Mouse (Mus musculus) layer of hippocampus, adult 2 months (tissue): ENCODE results near the gene Pik3cb. TPM values are rescaled to one million over a fixed set of nuclear protein-coding genes. Genes with fewer than 3 reads are reported as not detected.

Experiments used
- DNase-seq, 2 experiments: peaks; one replicate each; pipeline ENCODE4 v3.0.0; 2022; ENCODE audit warnings: low spot score in 2 of 2
- H3K27ac ChIP-seq: fragments of 200-600 bp; 2 replicates; pipeline ENCODE4 v1.8.1; 2022
- H3K4me3 ChIP-seq: fragments of 200-600 bp; 2 replicates; pipeline ENCODE4 v1.8.1; 2022; ENCODE audit warnings: mild to moderate bottlenecking
- CTCF ChIP-seq: fragments of 200-600 bp; conservative IDR thresholded peaks from 2 replicates; pipeline ENCODE4 v1.8.1; 2022; ENCODE audit warnings: antibody characterized with exemption, mild to moderate bottlenecking, moderate library complexity
- total RNA-seq, 2 experiments: library from RNA; stranded (reverse); gene quantifications; 2 replicates each; pipeline ENCODE4 v1.2.3; 2021

Pik3cb gene
- total RNA-seq, 2 experiments from 2014 or later, result 28.2 to 28.3 TPM

DNA sequence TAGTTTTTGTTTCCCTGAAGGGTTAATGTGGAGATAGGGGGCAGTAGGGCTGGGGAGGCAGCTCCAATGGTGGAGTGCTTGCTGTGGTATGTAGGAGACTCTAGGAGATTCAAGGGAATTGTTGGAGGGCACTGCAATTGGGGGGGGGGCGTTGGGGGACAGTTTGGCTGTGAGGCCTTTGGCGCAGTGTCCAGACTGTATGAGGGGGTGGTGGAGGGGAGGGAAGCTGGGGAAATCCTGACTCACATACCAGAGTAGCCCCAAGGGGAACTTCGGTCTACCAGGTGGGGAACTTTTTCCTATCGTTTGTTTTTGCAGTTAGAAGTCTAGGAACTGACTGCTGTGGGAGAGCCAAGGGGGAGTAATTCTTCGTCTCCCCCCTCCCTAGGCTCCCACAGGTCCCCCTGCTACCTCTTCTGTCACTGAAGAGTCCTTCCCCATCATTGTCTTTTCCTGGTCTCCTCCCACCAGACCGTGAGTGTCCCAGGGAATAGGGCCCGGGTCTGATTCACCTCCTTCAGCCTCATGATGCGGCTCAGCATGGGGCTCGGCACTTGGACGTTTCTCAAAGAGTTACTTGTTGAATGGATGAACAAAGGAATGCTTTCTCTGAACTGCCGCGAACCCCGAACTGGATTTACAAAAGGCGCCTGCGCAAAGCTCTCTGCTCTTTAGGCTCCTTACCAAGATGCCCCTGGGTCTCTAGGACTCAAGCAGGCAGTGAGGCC is 23.2 kb upstream of the Pik3cb start:
- Histone ChIP-seq H3K4me3 (no peak overlapping the region), H3K27ac (no peak overlapping the region)
- DNase-seq, result peak in 1 of 2 experiments; percentile 33
- no peak for TF ChIP-seq CTCF

DNA sequence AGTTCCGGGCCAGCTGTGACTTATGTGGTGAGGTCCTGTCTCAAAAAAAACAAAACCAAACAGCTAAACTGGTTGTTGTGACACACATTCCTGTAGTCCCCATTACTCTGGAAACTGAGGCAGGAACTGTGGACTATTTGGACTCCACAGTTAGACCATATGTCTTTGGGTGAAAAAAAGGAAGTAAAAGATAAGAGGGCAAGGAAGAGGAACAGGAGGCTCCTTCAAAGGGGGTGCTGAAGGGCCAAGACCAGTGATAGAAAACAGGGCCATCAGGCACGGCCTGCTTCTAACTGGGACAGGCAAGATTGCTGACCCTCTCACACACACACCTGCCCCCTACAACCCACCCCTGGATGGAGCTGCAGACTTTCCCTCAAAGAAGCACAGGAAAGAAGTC is 22.4 kb upstream of the Pik3cb start:
- no peak for DNase-seq
- no peak for TF ChIP-seq CTCF
- Histone ChIP-seq H3K27ac (no peak overlapping the region), H3K4me3 (no peak overlapping the region)

DNA sequence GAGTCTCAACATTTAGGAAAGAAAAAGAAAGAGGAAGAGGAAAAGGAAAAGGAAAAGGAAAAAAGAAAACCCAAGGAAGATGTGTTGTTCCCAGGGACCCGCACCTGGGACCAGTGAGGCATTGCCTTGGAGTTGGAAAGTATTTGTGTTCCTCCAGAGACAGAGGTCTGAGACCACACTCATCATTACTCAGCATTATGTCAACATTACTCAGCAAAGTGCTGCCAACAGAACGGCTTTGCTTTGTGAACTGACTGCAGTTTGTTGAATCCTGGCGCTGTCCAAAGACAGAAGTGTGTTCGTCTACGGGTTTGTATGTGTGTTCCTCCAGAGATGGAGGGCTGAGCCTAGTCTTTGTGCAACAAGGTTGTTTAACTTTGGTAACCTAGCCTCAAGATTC is 20.4 kb upstream of the Pik3cb start:
- TF ChIP-seq CTCF, result no peak
- Histone ChIP-seq H3K4me3 (no peak overlapping the region), H3K27ac (no peak overlapping the region)
- no peak for DNase-seq

DNA sequence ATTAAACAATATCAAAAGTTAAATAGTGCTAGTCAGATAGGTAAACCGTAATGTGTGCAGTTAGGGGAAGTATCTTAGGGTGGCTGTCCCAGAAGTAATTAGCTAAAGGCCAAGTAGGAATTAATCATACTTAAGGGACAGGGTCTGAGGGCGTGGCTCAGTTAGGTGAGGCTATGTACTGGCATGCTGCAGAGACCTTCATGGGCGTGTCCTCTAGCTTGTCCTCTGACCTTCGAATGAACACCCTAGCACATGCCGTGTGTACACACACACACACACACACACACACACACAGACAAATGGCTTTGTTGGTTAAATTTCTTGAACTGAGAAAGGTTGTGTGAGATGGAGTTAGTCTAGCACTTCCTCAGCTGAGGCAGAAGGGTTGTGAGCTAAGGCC is 19.5 kb upstream of the Pik3cb start:
- no peak overlapping the region for H3K4me3 ChIP-seq
- DNase-seq, result no peak
- no peak for TF ChIP-seq CTCF
- H3K27ac ChIP-seq, result no peak overlapping the region

DNA sequence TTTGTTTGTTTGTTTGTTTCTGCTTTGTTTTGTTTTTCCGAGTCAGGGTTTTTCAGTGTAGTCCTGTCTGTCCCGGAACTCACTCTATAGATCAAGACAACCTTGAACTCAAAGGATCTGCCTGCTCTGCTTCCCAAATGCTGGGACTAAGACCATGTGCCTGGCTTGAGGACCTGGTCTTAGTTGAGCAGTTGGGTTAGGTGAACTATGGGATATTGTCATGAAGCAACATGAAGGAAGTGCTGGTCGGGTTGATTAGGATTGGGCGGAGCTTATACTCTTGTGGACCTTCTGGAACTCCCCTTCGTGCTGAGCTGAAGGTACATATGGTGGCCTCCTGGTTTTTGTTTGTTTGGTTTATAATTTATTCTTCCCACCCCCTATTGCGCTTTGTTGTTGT is 18.3 kb upstream of the Pik3cb start:
- H3K27ac ChIP-seq, result no peak overlapping the region
- no peak overlapping the region for H3K4me3 ChIP-seq
- DNase-seq, result no peak
- TF ChIP-seq CTCF, result no peak

DNA sequence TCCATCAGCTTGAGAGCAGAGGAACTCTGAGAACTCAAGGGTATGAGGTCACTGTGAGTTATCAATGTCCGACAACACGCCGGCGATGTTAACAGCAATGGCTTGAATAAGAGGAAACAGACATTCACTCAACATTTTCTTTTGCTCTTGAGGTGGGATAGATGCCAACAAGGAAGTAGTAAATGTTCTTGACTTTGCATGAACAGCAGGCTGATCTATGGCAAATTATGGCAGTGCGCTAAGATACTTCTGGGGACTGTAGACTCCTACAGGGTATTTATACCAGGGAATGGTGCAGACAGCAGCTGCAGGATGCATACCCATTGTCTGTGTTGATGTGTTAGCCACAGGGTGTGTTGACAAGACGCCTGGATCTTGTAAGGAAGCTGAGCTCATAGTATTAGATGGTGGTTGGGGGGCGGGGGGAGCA is 17.8 kb upstream of the Pik3cb start:
- no peak for TF ChIP-seq CTCF
- H3K27ac ChIP-seq, result no peak overlapping the region
- no peak overlapping the region for H3K4me3 ChIP-seq
- no peak for DNase-seq

DNA sequence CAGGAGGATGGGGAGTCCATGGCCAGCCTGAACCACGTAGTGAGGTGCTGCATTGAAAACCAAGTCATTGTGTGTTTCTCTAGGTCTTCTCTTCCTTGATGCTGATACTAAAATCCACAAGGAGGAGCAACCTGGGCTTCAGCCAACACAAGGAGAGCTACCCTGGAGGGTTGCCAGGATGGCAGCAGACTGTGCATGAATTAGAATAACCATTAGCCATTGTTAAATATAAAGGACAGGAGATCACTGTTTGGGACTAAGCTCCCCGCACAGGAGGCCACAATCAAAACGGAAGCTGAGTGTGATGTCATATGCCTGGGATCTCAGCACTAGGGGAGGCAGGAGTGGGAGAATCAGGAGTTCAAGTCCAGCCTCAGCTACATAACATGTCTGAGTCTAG is 13.2 kb upstream of the Pik3cb start:
- H3K27ac ChIP-seq, result no peak overlapping the region
- no peak for DNase-seq
- no peak overlapping the region for H3K4me3 ChIP-seq
- TF ChIP-seq CTCF, result no peak

DNA sequence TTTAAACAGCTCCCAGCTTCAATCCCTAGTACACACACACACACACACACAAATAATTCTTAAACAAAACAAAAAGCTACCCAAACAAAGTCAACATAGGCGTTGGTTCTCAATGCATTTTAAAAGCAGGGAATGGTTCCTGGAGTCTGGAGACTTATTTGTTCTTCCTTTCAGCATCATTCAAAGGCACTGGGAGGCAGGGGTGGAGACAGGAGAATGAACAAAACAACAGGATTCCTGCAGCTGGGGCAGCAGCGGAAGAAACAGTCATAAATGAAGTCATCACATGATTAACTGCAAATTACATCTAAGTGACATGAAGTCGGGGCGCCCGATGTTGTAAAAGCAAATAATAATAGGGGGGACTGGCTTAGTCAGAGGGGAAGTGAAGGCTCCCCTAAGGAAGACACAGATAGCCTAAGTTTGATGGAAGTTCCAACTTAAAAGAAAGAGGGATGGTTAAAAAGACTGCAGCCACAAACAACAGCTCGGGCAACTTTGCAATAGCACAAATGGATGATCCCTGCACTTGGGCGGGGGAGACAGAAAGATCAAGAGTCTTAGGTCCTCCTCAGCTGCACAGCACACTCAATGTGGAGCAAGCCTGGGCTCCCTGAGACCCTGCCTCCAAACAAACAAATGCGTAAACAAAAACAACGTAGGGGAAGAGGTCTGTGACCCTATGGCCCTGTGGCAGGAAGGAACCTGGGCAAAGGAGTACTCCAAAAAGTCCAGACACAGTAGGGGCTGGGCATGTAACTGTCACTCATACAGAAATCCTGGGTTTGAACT is 12.5 kb upstream of the Pik3cb start:
- no peak for DNase-seq
- no peak for TF ChIP-seq CTCF
- Histone ChIP-seq H3K27ac (no peak overlapping the region), H3K4me3 (no peak overlapping the region)

DNA sequence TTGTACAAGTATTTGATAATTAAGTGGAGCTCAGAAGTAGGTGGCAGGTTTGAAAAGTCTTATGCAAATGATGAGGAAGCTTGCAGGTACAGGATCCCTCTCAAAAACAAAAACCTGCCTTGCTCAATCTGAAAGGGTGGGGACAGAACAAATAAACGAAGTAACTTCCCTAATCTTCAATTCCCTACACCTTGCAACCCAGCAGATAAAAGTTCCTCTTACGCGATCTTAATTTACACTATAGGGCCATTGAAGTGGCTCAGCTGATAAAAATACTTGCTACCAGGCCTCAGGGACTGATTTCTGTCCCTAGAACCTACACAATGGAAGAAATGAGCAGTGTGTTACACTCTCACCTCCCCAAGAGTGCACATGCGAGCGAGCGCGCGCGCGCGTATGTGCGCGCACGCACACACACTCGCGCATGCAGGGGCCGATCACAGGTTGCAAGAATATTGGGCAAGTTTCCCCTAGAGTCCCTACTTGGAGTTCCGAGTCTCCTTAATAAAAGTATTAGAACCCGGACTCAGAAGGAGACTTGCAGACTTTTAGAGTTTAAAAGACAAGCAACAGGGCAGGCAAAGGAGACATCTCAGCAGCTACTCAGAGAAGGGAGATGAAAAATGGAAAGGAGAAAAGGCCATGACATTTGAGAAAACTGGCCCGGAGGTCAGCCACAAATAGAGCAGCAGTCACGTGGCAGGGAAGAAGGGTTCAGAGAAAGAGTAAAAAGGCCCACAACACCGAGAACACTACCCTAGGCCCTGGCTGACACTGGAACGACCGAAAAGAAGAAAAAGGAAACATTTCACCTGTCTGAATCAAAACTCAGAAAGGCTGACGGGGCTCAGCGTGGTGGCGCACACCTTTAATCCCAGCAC is 6.7 kb upstream of the Pik3cb start:
- DNase-seq, result no peak
- Histone ChIP-seq H3K27ac (no peak overlapping the region), H3K4me3 (no peak overlapping the region)
- no peak for TF ChIP-seq CTCF

DNA sequence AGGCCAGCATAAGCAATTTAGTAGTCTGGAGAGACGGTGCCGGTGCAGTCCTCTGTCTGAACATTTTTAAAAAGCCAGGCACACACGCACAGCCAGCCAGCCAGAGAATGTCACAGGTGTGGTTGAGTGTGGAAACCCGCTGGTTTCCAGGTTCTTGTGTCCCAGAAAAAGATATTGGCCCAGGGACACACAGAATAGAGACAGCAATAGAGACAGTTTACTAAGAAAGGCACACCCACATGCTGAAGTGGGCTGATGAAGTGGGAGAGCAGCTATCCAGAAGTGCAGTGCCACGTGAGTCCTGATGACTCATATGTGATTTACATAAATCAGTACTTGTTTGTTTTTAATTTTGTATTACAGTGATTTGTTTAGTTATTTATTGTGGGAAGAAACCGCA is 5.3 kb upstream of the Pik3cb start:
- TF ChIP-seq CTCF, result no peak
- no peak for DNase-seq

DNA sequence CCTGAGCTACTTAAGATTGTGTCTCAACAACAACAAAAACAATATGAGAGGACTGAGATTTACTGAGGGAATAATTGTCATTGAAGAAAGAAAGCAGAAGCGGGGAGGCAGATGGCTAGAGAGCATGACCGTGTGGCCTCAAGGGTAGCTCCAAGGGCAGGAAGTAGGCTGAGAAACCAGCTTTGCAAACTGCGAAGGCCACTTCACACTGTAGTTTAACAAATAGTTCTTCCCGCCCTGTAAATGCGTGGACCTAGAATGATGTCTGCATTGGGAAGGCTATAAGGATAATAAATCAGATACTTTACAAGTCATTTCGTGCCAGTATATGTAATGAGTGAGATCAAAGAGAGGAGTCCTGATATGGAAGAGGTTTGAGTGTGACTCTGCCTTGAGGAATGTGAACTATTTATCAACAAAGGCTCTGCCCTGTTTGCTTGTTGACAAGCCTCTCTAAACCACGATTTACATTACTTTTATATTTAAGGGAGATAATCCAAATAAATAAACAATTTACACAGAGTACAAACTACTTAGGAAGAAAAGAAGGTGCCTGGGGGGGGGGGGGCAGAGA is 4.1 kb upstream of the Pik3cb start:
- DNase-seq, result no peak
- no peak overlapping the region for H3K4me3 ChIP-seq
- H3K27ac ChIP-seq, result no peak overlapping the region
- no peak for TF ChIP-seq CTCF

More for the DNA sequence above, 5.3 kb upstream of the Pik3cb start:
- Histone ChIP-seq H3K4me3 (no peak overlapping the region), H3K27ac (no peak overlapping the region)

DNA sequence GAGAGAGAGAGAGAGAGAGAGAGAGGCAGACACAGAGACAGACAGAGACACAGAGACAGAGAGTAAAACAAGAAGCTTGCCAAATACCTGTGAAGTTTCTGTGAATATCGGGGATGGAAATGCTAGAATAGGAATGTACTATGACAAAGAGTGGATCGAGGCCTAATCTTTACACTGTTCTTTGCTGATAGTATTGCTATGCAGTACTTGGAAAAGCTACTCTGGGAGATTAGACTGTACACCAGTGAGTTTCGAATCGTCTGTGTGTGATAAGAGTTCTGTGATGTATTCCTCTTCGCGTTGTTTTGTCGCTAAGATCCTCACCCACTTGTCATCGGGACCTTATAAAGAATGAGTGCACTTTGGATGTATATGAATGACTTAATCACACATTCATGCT is 1.2 kb upstream of the Pik3cb start:
- no peak overlapping the region for H3K4me3 ChIP-seq
- no peak for DNase-seq
- no peak for TF ChIP-seq CTCF
- H3K27ac ChIP-seq, result no peak overlapping the region

DNA sequence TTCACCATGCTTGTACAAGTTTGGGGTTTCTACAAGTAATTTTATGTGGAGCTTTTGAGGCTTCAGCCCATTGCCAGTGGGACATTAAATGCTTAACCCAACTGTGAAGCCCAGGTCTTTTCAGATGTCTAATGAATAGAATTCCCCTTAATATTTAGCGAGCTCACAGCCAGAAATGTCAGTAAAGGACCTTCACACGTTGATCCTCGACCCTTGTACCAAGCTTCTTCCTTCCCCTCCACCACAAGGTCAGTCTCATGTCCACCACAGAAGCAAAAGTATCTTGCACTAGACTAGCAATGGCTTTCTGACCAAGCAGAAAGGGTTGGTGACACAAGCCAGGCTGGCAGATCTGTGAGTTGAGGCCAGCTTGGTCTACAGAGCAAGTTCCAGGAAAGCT is 750 bp upstream of the Pik3cb start:
- H3K4me3 ChIP-seq, result no peak overlapping the region
- no peak for TF ChIP-seq CTCF
- no peak overlapping the region for H3K27ac ChIP-seq
- no peak for DNase-seq
